Mouse (Mus musculus) cortical plate, adult 2 months (tissue): ENCODE results near the gene Cntn5. TPM values are rescaled to one million over a fixed set of nuclear protein-coding genes. Genes with fewer than 3 reads are reported as not detected.

Source experiments
- H3K27ac ChIP-seq: fragments of 200-500 bp; 2 replicates; pipeline ENCODE4 v1.5.1; 2012; ENCODE audit warnings: low read length, control low read depth, inconsistent platforms; ENCODE audit not compliant: insufficient read depth
- H3K4me1 ChIP-seq: fragments of 200-500 bp; 2 replicates; pipeline ENCODE4 v1.6.1; 2011; ENCODE audit warnings: low read length; ENCODE audit not compliant: control insufficient read depth, insufficient read depth
- H3K4me3 ChIP-seq: fragments of 200-500 bp; 2 replicates; pipeline ENCODE4 v1.5.1; 2011; ENCODE audit warnings: mild to moderate bottlenecking, low read length, control low read depth; ENCODE audit not compliant: insufficient read depth
- CTCF ChIP-seq: fragments of 200-500 bp; IDR thresholded peaks from 2 replicates; pipeline ENCODE4 v1.5.1; 2011; ENCODE audit warnings: mild to moderate bottlenecking, control low read depth, low read length; ENCODE audit not compliant: insufficient read depth; ENCODE audit errors: extremely low read depth
- POLR2A ChIP-seq: fragments of 200-500 bp; IDR thresholded peaks from 2 replicates; pipeline ENCODE4 v1.6.1; 2011; ENCODE audit warnings: mild to moderate bottlenecking, low read length, control low read depth; ENCODE audit not compliant: insufficient read depth; ENCODE audit errors: extremely low read depth
- polyA plus RNA-seq: library from polyadenylated mRNA; depleted of rRNA; stranded (reverse); fragments of >200 nt; gene quantifications from 2 replicates; pipeline ENCODE4 v1.2.3, GENCODE M21; 2012

Cntn5 gene
- polyA plus RNA-seq, 1 experiment, result 4.4 TPM

DNA sequence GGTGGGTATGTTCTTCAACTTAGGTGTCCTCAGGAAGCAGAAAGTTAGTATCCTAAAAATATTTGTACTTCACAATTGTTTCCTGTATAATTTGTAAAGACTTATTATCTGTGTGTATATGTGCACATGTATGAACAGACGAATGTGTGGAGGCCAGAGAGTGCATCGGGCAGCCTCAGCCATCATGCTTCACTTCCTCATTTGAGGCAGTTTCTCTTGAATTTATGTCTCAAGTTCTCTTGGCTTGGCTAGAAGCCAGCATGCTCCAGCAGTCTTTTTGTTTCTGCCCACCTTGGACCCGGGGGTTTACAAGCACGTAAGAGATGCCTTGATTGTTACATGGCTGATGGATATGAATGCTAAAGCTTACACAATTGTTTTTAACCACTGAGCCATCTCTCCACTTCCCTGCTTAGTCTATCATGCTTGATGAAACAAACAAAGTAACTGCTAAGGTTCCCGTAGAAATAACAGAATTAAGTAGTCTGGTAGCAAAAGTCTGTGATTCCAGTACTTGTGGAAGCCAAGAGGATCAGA, 1222.2 kb downstream of the Cntn5 start:
- Histone ChIP-seq H3K4me1 (no peaks in the 10 kb centered on the region), H3K27ac (no peak overlapping the region), H3K4me3 (no peak overlapping the region)
- TF ChIP-seq CTCF (no peak), POLR2A (no peak)

DNA sequence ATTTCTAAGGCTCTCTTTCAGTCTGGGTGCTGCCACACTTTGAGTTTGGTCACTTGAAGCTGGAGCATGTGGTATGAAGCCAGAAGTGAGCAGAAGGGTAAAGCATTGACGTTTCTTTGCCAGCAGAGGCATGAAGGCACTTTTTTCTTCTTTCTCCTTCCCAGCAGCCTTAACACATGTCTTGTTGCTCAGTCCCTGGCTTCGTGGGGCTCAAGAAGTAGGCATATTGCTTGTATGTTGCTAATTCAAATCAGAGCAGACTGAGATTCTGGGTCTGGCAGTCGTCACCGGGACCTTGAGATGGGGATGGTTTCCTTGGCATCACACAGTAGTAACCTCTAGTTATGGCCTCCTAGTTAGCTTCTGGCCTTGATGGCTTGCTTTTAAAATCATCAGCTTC, 1228.5 kb downstream of the Cntn5 start:
- no peak for TF ChIP-seq CTCF
- no peak for TF ChIP-seq POLR2A
- Histone ChIP-seq H3K4me1 (0 out of 2 replicates have a peak, but pooled peaks cover 2% of the 10 kb centered on the region), H3K27ac (no peak overlapping the region), H3K4me3 (no peak overlapping the region)

GRCm38 (mm10) chr9:9674531-9674930, 1230.0 kb downstream of the Cntn5 start:
- H3K27ac ChIP-seq, result no peak overlapping the region
- TF ChIP-seq POLR2A, result no peak
- no peak for TF ChIP-seq CTCF
- H3K4me1 ChIP-seq, result 0 out of 2 replicates have a peak, but pooled peaks cover 2% of the 10 kb centered on the region
- H3K4me3 ChIP-seq, result no peak overlapping the region

GRCm38 (mm10) chr9:9673277-9674049, 1231.1 kb downstream of the Cntn5 start:
- Histone ChIP-seq H3K4me1 (0 out of 2 replicates have a peak, but pooled peaks cover 2% of the 10 kb centered on the region), H3K27ac (no peak overlapping the region), H3K4me3 (no peak overlapping the region)
- no peak for TF ChIP-seq CTCF
- TF ChIP-seq POLR2A, result no peak

DNA sequence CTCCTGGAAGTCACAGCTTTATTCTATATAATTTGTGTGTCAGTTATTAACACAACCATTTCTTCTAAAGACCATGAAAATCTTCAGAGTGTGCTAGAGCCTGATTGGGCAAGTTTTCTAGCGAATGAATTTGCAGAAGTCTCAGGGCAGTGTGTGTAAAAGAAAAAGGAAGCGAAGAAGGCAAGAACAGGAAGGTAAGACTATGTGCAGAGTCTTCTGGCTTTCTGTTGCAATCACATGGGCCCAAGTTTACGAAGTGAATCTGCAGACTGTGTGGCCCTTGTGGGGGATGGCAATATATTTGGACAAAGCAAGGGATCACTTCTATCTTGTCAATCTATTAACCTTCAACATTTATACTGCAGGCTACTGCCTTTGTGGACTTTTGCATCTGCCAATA, 1251.1 kb downstream of the Cntn5 start:
- TF ChIP-seq CTCF (no peak), POLR2A (no peak)
- no peak overlapping the region for H3K4me3 ChIP-seq
- H3K27ac ChIP-seq, result no peak overlapping the region
- H3K4me1 ChIP-seq, result no peaks in the 10 kb centered on the region

GRCm38 (mm10) chr9:9647361-9647760, 1257.2 kb downstream of the Cntn5 start:
- Histone ChIP-seq H3K27ac (no peak overlapping the region), H3K4me1 (no peaks in the 10 kb centered on the region), H3K4me3 (no peak overlapping the region)
- TF ChIP-seq POLR2A, result no peak
- TF ChIP-seq CTCF, result no peak

DNA sequence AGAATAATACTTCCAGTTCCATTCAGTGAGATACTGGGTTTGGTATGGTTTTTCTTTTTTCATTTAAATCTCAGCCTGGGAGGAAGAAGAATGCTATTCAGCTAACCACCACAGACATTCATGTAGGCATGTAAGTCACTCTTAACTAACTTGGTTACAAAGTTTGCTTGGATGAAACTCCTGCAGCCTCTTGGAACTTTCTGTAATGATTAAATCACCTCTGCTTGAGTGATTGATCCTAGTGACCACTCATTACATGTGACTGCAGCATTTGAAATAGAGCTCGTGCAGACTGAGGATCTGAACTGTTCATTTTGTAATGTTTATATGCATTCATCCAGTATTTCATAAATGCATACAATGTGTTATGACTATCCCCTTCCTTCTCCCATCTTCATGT, 1258.3 kb downstream of the Cntn5 start:
- no peaks in the 10 kb centered on the region for H3K4me1 ChIP-seq
- no peak overlapping the region for H3K27ac ChIP-seq
- TF ChIP-seq POLR2A (no peak), CTCF (no peak)
- H3K4me3 ChIP-seq, result no peak overlapping the region
